Mouse (Mus musculus) liver, embryonic 15.5 days (tissue): ENCODE measurements at regions not wholly inside any gene's neighbourhood (a gene's known extent, or its start where the extent isn't known, plus 50 kb on each side); places are given as distances from the start of the nearest gene placed in this dataset.
A peak's percentile ranks its signal among the peaks of the same experiment; 100 is the strongest.
"Not testable (repeated sequence)": the region's sequence is repeated elsewhere in the genome, so short reads cannot be mapped to it uniquely, and the experiment has no call there.

Source experiments
- ATAC-seq: fragments of 200-750 bp; cut with Nextera tagmentation; 2 replicates; pipeline ENCODE4 v1.8.0; 2017; ENCODE audit warnings: moderate number of reproducible peaks, mild to moderate bottlenecking, moderate library complexity; ENCODE audit not compliant: insufficient read depth
- H3K27ac ChIP-seq: fragments of 300-500 bp; sonication (generic); replicated peaks from 2 replicates; pipeline ENCODE4 v1.5.1; 2015; ENCODE audit warnings: mild to moderate bottlenecking, inconsistent platforms
- H3K27me3 ChIP-seq: fragments of 300-500 bp; sonication (generic); 2 replicates; pipeline ENCODE4 v1.6.1; 2015; ENCODE audit warnings: mild to moderate bottlenecking, inconsistent platforms
- H3K36me3 ChIP-seq: fragments of 300-500 bp; sonication (generic); replicated peaks from 2 replicates; pipeline ENCODE4 v1.6.1; 2015; ENCODE audit warnings: moderate library complexity, mild to moderate bottlenecking, inconsistent platforms
- H3K4me1 ChIP-seq: fragments of 300-500 bp; sonication (generic); replicated peaks from 2 replicates; pipeline ENCODE4 v1.6.1; 2015; ENCODE audit warnings: inconsistent platforms
- H3K4me2 ChIP-seq: fragments of 300-500 bp; sonication (generic); 2 replicates; pipeline ENCODE4 v1.6.1; 2015; ENCODE audit warnings: moderate library complexity, mild to moderate bottlenecking, inconsistent platforms
- H3K4me3 ChIP-seq: fragments of 300-500 bp; sonication (generic); replicated peaks from 2 replicates; pipeline ENCODE4 v1.5.1; 2015; ENCODE audit warnings: mild to moderate bottlenecking, inconsistent platforms
- H3K9ac ChIP-seq: fragments of 300-500 bp; sonication (generic); 2 replicates; pipeline ENCODE4 v1.6.1; 2015; ENCODE audit warnings: moderate library complexity, mild to moderate bottlenecking, inconsistent platforms
- H3K9me3 ChIP-seq: fragments of 300-500 bp; sonication (generic); replicated peaks from 2 replicates; pipeline ENCODE4 v1.6.1; 2016; ENCODE audit warnings: inconsistent platforms
- WGBS: fragments of 180-500 bp; shearing (Covaris S2); methylation state at CpG from one replicate; pipeline ENCODE4 v1.1.7; 2015; ENCODE audit warnings: mixed read lengths; ENCODE audit not compliant: insufficient replicate concordance; 5-methylcytosine and 5-hydroxymethylcytosine counted together

DNA sequence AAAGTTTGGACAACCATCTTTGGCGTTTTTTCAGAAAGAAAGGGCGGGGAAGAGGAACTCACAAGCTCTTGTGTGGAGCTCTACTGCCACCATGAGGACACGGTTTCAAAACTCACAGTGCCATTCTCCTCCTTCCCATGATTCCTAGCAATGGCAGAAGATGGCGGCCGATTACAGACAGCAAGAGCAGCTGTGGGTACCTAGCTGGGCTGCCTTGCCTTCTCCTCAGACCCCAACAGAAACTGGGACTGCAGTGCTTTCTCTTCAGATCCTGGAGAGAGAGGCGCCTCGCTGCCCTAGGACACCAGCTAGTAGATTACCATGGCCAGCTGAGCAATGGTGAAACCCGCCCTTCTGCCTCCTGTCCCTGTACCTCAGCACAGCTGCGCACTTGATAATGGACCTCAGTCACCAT lies 174.2 kb upstream of the Olfr1324 start:
- WGBS: 45% methylated on average over 9 of the region's 9 CpGs
- ATAC-seq: peak; percentile 59

DNA sequence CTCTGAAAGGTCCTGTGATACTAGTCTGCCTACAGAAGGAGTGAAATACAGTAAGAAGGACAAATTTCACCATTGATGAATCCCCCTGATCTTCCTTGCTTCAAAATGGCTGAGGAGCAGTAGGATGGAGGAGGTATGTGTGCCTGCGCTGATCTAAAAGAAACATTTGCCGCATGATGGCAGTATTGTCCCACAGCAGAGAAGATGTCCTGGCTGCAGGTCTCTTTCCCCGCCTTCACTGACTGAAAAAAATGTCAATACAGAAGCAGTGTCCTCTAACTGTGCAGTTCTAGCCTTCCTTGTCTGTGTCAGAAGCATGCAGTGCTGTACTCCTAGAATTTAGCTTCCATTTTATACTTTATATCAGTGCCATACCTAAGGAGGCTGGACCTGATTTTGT lies 172.0 kb upstream of the Olfr1324 start:
- ATAC-seq: peak; percentile 57; the same call in 1 of the 2 replicates
- H3K4me2 ChIP-seq: peak overlapping the region; percentile 48

More for the DNA sequence above, 174.2 kb upstream of the Olfr1324 start:
- H3K4me3 ChIP-seq: peak overlapping the region; percentile 44
- not testable (repeated sequence) for H3K9ac ChIP-seq, H3K9me3 ChIP-seq, H3K4me1 ChIP-seq, H3K36me3 ChIP-seq, H3K27me3 ChIP-seq, H3K27ac ChIP-seq
- H3K4me2 ChIP-seq: peak overlapping the region; percentile 53

DNA sequence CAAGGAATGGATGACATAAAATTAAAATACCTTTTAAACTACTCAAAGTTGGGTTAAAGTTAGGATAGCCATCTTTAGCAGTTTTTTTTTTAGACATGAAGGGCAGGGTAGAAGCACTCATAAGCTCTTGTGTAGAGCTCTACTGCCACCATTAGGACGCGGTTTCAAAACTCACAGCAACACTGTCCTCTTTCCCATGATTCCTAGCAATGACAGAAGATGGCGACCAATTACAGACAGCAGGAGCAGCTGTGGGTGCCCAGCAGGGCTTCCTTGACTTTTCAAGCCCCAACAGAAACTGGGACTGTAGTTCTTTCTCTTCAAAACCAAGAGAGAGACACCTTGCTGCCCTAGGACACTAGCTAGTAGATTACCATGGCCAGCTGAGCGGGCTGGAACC lies 171.5 kb upstream of the Olfr1324 start:
- no peak for ATAC-seq
- Histone ChIP-seq H3K27me3 (no peaks in the 10 kb centered on the region), H3K36me3 (no peaks in the 10 kb centered on the region), H3K4me2 (peak overlapping the region; percentile 48), H3K4me3 (peak overlapping the region; percentile 39), H3K9ac (no peak overlapping the region), H3K27ac (no peak overlapping the region), H3K9me3 (no peaks in the 10 kb centered on the region), H3K4me1 (no peaks in the 10 kb centered on the region)
- 36% methylated on average over 4 of the region's 4 CpGs for WGBS

More for the DNA sequence above, 172.0 kb upstream of the Olfr1324 start:
- peak overlapping the region; percentile 39 for H3K4me3 ChIP-seq
- H3K4me1 ChIP-seq, H3K27ac ChIP-seq, H3K36me3 ChIP-seq, H3K27me3 ChIP-seq, H3K9ac ChIP-seq, H3K9me3 ChIP-seq: not testable (repeated sequence)
- 60% methylated on average over 3 of the region's 3 CpGs for WGBS

DNA sequence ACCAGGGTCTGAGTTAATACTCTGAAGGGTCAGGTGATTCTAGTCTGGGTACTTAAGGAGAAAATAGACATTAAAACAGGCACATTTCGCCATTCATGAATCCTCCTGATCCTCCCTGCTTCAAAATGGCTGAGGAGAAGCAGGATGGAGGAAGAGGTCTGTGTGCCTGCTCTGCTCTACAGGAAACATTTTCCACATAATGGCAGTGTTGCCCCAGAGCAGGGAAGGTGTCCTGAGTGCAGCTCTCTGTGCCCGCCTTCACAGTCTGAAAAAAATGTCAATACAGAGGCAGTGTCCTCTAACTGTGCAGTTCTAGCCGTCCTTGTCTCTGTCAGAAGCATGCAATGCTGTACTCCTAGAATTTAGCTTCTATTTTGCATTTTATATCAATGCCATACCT lies 169.3 kb upstream of the Olfr1324 start:
- H3K4me2 ChIP-seq: peak overlapping the region; percentile 43
- H3K36me3 ChIP-seq, H3K4me1 ChIP-seq, ATAC-seq, H3K27ac ChIP-seq, H3K9me3 ChIP-seq, H3K27me3 ChIP-seq, H3K9ac ChIP-seq: not testable (repeated sequence)
- H3K4me3 ChIP-seq: peak overlapping the region; percentile 40; the same call in 1 of the 2 replicates
- 56% methylated on average over 3 of the region's 3 CpGs for WGBS

DNA sequence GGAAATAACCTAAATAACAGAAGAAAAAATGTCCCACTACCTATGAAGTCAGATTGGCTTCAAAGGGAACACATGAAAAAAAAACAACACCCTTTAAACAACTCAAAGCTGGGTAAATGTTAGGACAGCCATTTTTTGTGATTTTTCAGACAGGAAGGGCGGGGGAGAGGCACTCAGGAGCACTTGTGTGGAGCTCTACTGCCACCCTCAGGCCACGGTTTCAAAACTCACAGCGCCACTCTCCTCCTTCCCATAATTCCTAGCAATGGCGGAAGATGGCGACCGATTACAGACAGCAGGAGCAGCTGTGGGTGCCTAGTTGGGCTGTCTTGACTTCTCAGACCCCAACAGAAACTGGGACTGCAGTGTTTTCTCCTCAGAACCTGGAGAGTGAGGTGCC lies 168.8 kb upstream of the Olfr1324 start:
- Histone ChIP-seq H3K27ac (no peak overlapping the region), H3K9me3 (no peaks in the 10 kb centered on the region), H3K36me3 (no peaks in the 10 kb centered on the region), H3K27me3 (no peaks in the 10 kb centered on the region), H3K4me3 (peak overlapping the region; percentile 40), H3K4me1 (no peaks in the 10 kb centered on the region), H3K4me2 (peak overlapping the region; percentile 43), H3K9ac (no peak overlapping the region)
- 76% methylated on average over 6 of the region's 6 CpGs for WGBS
- no peak for ATAC-seq

DNA sequence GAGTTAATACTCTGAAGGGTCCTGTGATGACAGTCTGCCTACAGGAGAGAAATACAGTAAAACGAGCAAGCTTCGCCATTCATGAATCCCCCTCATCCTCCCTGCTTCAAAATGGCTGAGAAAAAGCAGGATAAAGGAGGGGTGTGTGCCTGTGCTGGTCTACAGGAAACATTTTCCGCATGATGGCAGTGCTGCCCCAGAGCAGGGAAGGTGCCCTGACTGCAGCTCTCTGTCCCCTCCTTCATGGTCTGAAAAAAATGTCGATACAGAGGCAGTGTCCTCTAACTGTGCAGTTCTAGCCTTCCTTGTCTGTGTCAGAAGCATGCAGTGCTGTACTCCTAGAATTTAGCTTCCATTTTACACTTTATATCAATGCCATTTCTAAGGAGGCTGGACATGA lies 166.7 kb upstream of the Olfr1324 start:
- H3K4me3 ChIP-seq, H3K36me3 ChIP-seq, H3K4me1 ChIP-seq, H3K9me3 ChIP-seq, H3K27me3 ChIP-seq, H3K4me2 ChIP-seq, ATAC-seq, H3K27ac ChIP-seq, H3K9ac ChIP-seq: not testable (repeated sequence)
- WGBS: 64% methylated on average over 4 of the region's 4 CpGs

DNA sequence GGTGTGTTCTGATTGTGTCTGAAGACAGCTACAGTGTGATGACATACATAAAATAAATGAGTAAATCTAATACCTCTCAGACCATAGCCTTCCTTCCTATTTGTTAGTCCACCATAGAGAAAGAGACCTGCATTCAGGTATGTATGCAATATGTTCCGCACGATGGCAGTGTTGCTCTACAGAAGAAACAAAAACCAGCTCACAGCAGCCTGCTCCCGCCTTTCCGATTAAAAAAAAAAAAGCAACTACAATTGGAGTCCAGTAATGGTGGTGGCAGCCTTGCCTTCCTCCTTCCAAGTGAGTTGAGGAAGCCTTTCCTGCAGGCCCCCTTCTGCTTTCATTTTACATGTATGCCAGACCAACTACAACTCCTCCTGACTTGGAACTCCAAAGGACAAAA lies 163.2 kb upstream of the Olfr1324 start:
- Histone ChIP-seq H3K36me3 (no peaks in the 10 kb centered on the region), H3K4me3 (no peak overlapping the region), H3K27ac (no peak overlapping the region), H3K27me3 (no peaks in the 10 kb centered on the region), H3K4me1 (no peaks in the 10 kb centered on the region), H3K4me2 (peak overlapping the region; percentile 30), H3K9ac (no peak overlapping the region), H3K9me3 (no peaks in the 10 kb centered on the region)
- WGBS: 64% methylated on average over 4 of the region's 4 CpGs
- no peak for ATAC-seq

DNA sequence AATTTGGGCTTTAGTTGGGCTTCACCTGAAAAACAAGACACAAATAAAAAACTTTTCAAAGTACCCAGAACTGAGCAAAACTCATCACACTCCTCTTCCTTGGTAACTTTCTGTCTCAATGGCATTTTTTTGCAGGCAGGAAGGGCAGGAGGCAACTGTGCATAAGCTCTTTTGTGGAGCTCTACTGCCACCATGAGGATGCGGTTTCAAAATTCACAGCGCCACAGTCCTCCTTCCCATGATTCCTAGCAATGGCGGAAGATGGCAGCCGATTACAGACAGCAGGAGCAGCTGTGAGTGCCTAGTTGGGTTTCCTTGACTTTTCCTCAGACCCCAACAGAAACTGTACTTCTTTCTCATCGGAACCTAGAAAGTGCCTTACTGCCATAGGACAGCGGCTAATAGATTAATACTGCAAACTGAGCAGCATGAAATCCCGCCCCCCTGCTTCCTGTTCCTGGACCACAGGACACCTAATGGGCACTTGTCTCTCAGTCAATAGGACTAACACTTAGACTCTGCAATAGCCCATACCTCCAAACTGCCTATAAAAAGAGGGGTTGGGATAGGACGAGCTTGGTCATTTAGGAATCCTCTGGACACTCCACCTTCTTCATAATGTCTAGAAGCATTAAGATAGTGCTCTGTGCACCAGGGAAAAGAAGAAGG lies 162.5 kb upstream of the Olfr1324 start:
- Histone ChIP-seq H3K4me2 (peak overlapping the region; percentile 30), H3K27ac (no peak overlapping the region), H3K4me1 (no peaks in the 10 kb centered on the region), H3K36me3 (no peaks in the 10 kb centered on the region), H3K27me3 (no peaks in the 10 kb centered on the region), H3K9ac (no peak overlapping the region), H3K4me3 (peak overlapping the region; percentile 39), H3K9me3 (no peaks in the 10 kb centered on the region)
- 55% methylated on average over 8 of the region's 8 CpGs for WGBS
- ATAC-seq: no peak

DNA sequence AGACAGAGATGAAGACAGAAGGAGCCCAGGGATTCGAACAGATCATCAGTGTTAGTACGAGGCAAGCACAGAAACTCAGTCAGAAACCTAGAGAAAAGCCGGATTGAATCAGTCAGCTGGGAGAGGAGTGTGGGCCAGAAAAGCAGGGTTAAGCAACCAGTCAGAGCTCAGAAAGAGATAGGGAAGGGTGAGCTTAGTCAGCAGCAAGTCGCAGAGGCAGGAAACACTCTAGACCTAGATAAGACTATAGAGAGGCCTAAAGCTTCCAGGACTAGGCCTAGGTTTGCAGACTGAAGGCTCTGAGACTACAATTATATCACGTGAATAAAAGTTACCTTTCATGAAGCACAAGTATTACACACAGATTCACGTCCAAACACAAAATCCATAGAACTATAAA lies 160.6 kb upstream of the Olfr1324 start:
- Histone ChIP-seq H3K4me2 (no peak overlapping the region), H3K4me3 (no peak overlapping the region), H3K27me3 (no peaks in the 10 kb centered on the region), H3K36me3 (no peaks in the 10 kb centered on the region), H3K9ac (no peak overlapping the region), H3K4me1 (no peaks in the 10 kb centered on the region), H3K27ac (no peak overlapping the region), H3K9me3 (no peaks in the 10 kb centered on the region)
- no peak for ATAC-seq
- 30% methylated on average over 6 of the region's 6 CpGs for WGBS

DNA sequence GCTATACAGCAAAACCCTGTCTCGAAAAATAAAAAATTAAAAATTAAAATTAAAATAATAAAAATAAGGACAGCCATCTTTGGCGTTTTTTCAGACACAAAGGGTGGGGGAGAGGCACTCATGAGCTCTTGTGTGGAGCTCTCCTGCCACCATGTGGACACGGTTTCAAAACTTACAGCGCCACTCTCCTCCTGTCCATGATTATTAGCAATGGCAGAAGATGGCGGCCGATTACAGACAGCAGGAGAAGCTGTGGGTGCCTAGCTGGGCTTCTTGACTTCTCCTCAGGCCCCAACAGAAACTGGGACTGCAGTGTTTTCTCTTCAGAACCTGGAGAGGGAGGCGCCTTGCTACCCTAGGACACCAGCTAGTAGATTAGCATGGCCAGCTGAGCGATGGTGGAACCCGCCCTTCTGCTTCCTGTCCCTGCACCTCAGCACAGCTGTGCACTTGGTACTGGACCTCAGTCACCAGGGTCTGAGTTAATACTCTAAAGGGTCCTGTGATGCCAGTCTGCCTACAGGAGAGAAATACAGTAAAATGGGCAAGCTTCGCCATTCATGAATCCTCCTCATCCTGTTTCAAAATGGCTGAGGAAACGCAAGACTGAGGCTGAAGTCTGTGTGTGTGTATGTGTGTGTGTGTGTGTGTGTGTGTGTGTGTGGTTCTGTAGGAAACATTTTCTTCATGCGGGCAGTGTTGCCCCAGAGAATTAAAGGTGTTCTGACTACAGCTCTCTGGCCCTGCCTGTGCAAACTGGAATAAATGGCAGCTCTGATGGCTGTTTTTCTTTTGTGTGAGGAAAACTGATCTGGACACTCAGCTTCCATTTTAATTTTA lies 155.7 kb upstream of the Olfr1324 start:
- no peak for ATAC-seq
- no peaks in the 10 kb centered on the region for H3K36me3 ChIP-seq
- H3K27me3 ChIP-seq: no peaks in the 10 kb centered on the region
- H3K9ac ChIP-seq: no peak overlapping the region
- H3K4me3 ChIP-seq: peak overlapping the region; percentile 24; the same call in 1 of the 2 replicates
- peak overlapping the region; percentile 42; the same call in 1 of the 2 replicates for H3K4me2 ChIP-seq
- H3K4me1 ChIP-seq: no peaks in the 10 kb centered on the region
- H3K9me3 ChIP-seq: no peaks in the 10 kb centered on the region
- 57% methylated on average over 12 of the region's 12 CpGs for WGBS
- no peak overlapping the region for H3K27ac ChIP-seq

DNA sequence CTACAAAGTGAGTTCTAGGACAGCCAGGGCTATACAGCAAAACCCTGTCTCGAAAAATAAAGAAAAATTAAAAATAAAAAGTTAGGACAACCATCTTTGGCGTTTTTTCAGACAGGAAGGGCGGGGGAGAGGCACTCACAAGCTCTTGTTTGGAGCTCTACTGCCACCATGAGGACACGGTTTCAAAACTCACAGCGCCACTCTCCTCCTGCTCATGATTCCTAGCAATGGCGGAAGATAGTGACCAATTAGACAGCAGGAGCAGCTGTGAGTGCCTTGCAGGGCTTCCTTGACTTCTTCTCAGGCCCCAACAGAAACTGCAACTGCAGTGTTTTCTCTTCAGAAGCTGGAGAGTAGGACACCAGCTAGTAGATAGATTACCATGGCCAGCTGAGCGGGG lies 151.9 kb upstream of the Olfr1324 start:
- Histone ChIP-seq H3K9ac (no peak overlapping the region), H3K27ac (no peak overlapping the region), H3K4me1 (no peaks in the 10 kb centered on the region), H3K4me3 (peak overlapping the region; percentile 17), H3K4me2 (peak overlapping the region; percentile 38), H3K27me3 (no peaks in the 10 kb centered on the region), H3K9me3 (no peaks in the 10 kb centered on the region), H3K36me3 (no peaks in the 10 kb centered on the region)
- WGBS: 50% methylated on average over 7 of the region's 7 CpGs
- ATAC-seq: no peak
